Mouse (Mus musculus): Measurements from ENCODE around the gene Pmm2. TPM values are rescaled to one million over a fixed set of nuclear protein-coding genes. Genes with fewer than 3 reads are reported as not detected.
A peak's percentile ranks its signal among the peaks of the same experiment; 100 is the strongest.

The Pmm2 gene
- total RNA-seq, 2 experiments from 2014 or later, result 24.3 to 50.5 TPM

GRCm38 (mm10) chr16:8650007-8650406 lies 12.5 kb downstream of the Pmm2 start:
- intact Hi-C loops (cut with DNase I), result no loop called here
- no peak for DNase-seq (ENCODE audit: low spot score in 2 of 2)

DNA sequence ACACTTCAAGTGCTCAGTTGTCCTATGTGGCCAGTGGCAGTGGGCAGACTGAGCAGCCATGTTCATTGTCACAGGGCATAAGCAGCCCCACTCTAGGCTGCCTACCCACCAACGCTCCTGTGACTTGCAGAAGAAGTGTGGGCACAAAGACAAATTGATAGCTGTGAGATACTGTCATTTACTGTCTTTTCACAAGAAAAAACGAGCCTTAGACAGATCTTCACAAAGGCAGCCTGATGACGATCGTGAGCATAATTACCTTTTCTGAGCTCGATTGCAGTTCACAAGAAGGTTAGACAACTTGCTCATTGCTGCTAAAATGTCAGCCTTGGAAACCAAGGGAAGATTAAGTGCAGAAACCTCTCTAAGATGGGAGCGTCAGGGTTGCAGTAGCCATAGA lies 17.6 kb downstream of the Pmm2 start:
- DNase-seq (ENCODE audit: low spot score in 2 of 2), result no peak
- intact Hi-C loops (cut with DNase I), result no loop called here

DNA sequence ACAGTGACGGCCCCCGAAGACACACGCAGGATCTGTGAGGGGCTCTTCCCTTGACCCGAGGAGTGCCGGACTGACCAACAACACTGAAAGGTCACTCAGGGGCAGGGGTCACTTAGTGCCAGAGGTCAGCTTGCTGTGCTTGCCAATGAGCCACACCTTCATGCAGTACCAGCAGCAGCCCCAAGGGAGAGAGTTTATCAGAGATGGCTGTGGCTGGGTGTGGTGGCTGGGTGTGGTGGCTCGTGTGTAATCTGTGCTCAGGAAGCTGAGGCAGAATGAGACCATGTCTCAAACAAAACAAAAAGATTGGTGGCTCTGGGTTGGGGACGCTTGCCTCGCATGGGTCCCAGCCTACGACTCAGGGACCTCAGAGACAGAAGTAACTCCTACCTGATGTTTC lies 18.1 kb downstream of the Pmm2 start:
- intact Hi-C loops (cut with DNase I), result no loop called here
- no peak for DNase-seq (ENCODE audit: low spot score in 2 of 2)

DNA sequence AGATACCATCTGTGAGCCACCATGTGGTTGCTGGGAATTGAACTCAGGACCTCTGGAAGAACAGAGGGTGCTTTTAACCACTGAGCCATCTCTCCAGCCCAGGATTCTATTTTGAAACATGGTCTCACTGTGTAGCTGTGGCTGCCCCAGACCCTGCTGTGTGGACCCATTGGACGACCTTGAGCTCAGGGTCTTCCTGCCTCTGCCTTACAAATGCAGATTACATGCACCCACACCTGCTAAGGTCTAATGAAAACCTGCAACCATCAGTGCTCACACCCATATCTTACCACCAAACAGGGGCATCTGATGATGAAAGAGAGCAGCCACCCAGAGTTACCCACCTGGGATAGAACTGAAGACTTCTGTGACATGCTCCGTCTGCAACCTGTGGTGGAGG lies 18.8 kb downstream of the Pmm2 start:
- intact Hi-C loops (cut with DNase I), result no loop called here
- no peak for DNase-seq (ENCODE audit: low spot score in 2 of 2)

DNA sequence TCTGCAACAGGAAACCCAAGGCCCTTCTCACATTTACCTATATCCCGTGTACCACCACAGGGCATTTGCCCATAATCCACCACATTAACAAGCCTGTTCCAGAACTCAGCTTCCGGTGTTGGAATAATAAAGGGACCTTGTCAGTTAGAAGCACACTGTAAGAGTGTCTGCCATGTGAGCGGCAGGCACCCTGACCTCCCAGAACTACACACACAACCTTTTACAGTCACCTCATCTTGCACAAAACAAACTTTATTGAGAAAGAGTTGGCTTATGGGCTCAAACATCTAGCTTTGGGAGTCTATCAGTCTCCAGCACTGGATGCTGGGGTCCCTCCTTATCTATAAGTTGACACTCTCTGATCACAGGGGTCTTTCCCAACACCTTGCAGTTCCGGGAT lies 20.9 kb downstream of the Pmm2 start:
- intact Hi-C loops (cut with DNase I), result no loop called here
- DNase-seq (ENCODE audit: low spot score in 2 of 2), result no peak

- no peak for DNase-seq (ENCODE audit: low spot score in 2 of 2)
- intact Hi-C loops (cut with DNase I), result no loop called here
Observed at GRCm38 (mm10) chr16:8658764-8659163, 21.3 kb downstream of the Pmm2 start.

- DNase-seq (ENCODE audit: low spot score in 2 of 2), result no peak
- intact Hi-C loops (cut with DNase I), result no loop called here
Observed at GRCm38 (mm10) chr16:8663022-8663421, 25.5 kb downstream of the Pmm2 start.

DNA sequence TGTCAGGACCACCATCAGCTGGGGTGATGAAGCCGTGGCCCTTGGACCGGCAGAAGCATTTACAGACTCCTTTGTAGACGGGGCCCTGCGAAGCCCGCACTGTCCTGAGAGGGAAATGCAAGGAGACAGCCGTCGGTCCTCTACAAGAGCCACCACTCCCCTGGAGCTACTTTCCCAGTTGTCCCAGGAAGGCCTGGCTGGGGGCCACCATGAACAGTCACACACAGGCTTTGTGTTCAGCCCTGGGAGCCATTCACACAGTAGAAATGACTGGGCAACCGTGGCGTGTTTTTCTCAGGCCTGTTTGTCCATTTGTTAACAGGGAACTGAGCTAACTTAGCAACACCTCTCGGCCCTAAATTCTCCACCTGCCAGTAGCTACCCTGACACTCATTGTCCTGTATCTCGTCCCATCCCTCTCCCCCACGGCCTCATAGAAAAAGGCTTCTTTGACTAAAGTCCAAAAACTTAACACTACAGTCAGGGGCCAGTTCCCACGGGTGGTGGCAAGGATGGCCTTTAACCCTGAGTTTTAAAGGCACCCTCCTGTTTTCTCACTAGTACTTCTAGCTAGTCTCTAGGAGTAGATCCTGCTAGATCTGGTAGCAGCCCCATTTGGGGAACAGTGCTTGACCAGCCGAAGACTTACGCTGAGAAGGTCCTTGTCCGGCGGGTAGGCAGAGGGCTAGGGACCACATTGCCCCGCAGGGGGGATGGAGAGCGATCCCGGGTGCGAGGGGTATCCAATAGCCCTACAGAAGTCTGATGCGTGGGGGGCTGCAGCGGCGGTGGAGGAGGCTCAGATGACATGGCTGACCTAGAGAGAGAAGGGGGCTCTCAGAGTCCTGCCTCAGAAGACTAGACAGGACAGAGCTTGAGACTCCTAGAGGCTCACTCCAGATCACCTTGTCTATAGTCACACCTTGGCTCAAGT lies 26.4 kb downstream of the Pmm2 start:
- no peak for DNase-seq (ENCODE audit: low spot score in 2 of 2)

DNA sequence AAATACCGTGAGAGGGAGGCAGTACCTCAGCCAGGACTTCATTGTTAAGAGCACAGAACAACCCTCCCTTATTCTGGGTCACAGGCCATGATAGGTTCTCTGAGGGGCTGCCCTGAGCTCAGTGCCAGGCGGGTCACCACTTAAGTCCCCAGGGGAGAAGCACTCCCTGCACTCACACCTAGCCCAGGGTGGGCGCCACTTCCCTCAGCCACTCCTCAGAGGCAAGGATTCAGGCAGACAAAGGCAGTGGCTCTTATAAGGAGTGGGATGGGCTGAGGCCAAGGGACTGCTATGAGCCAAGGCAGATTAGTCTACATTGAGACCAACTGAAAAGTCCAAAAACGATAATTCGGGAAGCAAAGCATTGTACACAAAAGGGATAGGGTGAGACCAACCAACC lies 27.9 kb downstream of the Pmm2 start:
- no peak for DNase-seq (ENCODE audit: low spot score in 2 of 2)
- intact Hi-C loops (cut with DNase I), result no loop called here

More for the DNA sequence above, 26.4 kb downstream of the Pmm2 start:
- intact Hi-C loops (cut with DNase I), result no loop called here

DNA sequence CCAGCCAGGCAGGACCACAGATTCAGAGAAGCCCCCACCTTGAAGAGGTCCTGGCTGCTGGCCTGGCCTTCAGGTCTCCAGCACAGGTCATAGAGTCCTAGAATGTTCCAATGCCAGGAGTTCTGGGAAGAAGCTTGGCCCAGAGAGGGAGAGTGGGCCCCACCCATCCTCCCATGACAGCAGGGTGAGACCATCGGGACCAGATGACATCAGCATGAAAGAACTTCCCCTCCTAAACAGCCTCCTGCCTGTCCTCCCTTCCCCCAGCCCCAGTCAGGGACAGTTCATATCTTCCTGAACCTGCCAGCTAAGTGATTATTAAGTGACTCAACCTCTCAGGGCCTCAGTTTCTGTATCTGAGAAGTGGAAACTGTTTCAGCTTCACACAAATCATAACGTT lies 29.0 kb downstream of the Pmm2 start:
- no peak for DNase-seq (ENCODE audit: low spot score in 2 of 2)
- intact Hi-C loops (cut with DNase I), result no loop called here

- intact Hi-C loops (cut with DNase I), result no loop called here
Observed at GRCm38 (mm10) chr16:8667261-8667660, 29.8 kb downstream of the Pmm2 start.

DNA sequence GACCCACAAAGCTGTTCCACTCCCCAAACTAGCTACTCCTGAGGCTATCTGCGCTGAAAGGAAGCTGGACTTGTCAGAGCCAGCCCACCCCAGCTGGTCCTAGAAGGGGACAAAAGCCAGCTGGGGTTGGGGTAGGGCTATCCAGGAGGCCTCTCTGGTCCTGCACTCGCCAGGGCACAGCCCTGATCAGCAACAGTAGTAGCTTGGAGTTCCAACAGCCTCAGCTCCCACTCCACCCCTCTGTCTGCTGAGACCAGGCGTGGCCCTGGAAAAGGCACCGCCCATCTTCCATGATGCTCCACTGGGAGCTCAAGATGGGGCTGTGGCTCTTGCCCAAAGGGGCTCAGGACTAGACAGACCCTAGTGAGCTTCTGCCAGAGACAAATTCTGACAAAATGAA lies 30.3 kb downstream of the Pmm2 start:
- DNase-seq (ENCODE audit: low spot score in 2 of 2), result no peak
- intact Hi-C loops (cut with DNase I), result no loop called here

More at GRCm38 (mm10) chr16:8667261-8667660, 29.8 kb downstream of the Pmm2 start:
- DNase-seq (ENCODE audit: low spot score in 2 of 2), result no peak

GRCm38 (mm10) chr16:8668386-8668785 lies 30.9 kb downstream of the Pmm2 start:
- intact Hi-C loops (cut with DNase I), result no loop called here
- no peak for DNase-seq (ENCODE audit: low spot score in 2 of 2)

- no peak for DNase-seq (ENCODE audit: low spot score in 2 of 2)
- intact Hi-C loops (cut with DNase I), result no loop called here
Observed at GRCm38 (mm10) chr16:8669432-8669831, 32.0 kb downstream of the Pmm2 start.

DNA sequence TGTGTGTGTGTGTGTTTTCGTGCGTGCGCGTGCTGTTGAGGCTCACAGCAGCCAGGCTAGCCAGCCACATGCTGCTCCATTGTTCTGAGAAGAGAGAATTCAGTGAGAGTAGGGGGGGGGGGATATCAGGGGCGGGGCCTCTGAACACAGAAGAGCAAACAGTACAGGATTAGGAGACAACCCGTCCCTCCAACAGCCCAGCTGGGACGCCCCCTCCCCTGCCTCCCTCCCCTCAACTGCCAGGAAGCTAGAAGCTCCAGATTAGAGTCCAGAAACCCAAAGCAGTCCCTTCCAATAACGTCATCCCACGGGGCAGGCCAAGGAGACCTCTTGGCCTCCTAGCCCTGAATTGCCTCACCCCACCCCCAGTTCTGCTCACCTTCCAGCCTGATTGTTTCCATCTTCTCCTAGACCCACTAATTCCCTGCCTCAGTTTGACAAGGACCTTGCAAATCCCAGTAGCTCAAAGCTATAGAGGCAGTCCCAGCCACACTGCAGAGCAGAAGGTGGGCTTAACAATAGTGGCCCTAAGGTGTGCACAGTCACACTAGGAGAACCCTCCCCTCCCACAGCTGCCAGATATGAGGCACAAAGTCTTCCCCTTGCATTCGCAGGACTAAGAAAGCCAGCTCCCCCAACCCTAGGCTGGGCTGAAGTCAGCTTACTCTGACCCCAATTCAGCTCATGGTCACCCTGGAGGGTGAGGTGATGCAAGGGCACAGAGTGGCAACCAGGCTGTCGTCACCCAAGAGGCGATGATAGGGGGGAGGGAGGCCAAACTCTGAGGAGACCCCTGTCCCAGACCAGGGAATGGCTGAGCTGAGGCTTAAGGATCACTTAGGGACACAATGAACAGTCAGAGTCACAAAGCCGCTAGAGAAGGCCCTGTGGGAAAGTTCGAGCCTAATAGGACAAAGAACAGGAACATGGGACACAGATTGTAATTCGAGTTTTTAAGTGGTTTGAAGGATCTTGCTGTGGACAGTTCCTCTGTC lies 32.9 kb downstream of the Pmm2 start:
- intact Hi-C loops (cut with DNase I), result loop anchor here (5.0 kb wide), 1 partner anchor 33 kb away; the partner anchor contains the start of genes Pmm2 and Tmem186
- no peak for DNase-seq (ENCODE audit: low spot score in 2 of 2)

- intact Hi-C loops (cut with DNase I), result loop anchor here (5.0 kb wide), 1 partner anchor 34 kb away; the partner anchor contains the start of genes Pmm2 and Tmem186
- peak; percentile 74 to 75 for DNase-seq (ENCODE audit: low spot score in 2 of 2)
Observed at GRCm38 (mm10) chr16:8671551-8672349, 34.3 kb downstream of the Pmm2 start, which contains the start of gene Carhsp1. Gene Carhsp1 (minus strand): TSS chr16:8672155.

DNA sequence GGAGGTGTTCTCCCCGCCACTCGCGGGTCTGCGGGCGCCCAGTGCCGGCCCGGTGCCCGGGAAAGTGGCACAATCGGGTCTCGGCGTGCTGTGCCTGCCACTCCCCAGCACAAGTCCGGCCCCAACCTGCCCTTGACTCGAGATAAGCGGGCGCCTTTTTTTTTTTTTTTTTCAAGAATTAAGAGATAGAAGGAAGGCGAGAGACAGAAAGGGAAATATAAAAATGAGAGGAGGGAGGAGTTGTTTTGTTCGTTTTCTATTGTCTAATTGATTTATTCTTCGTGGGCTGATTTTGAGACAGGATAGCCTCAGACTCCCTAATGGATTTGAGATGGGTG lies 34.8 kb downstream of the Pmm2 start:
- intact Hi-C loops (cut with DNase I), result loop anchor here (5.0 kb wide), 1 partner anchor 35 kb away; the partner anchor contains the start of genes Pmm2 and Tmem186

GRCm38 (mm10) chr16:8672811-8673210 lies 35.3 kb downstream of the Pmm2 start:
- no peak for DNase-seq (ENCODE audit: low spot score in 2 of 2)
- intact Hi-C loops (cut with DNase I), result loop anchor here (5.0 kb wide), 1 partner anchor 36 kb away; the partner anchor contains the start of genes Pmm2 and Tmem186

More for the DNA sequence above, 34.8 kb downstream of the Pmm2 start:
- no peak for DNase-seq (ENCODE audit: low spot score in 2 of 2)

GRCm38 (mm10) chr16:8673343-8673742 lies 35.9 kb downstream of the Pmm2 start:
- no peak for DNase-seq (ENCODE audit: low spot score in 2 of 2)
- intact Hi-C loops (cut with DNase I), result loop anchor here (5.0 kb wide), 1 partner anchor 36 kb away; the partner anchor contains the start of genes Pmm2 and Tmem186

Measured in left cerebral cortex, postnatal 36 days (tissue).